Mouse (Mus musculus): ENCODE data around the gene Serinc4. TPM values are rescaled to one million over a fixed set of nuclear protein-coding genes. Genes with fewer than 3 reads are reported as not detected.

Serinc4 gene
- total RNA-seq, 2 experiments from 2014 or later, result 0.17 TPM; not detected in 1

DNA sequence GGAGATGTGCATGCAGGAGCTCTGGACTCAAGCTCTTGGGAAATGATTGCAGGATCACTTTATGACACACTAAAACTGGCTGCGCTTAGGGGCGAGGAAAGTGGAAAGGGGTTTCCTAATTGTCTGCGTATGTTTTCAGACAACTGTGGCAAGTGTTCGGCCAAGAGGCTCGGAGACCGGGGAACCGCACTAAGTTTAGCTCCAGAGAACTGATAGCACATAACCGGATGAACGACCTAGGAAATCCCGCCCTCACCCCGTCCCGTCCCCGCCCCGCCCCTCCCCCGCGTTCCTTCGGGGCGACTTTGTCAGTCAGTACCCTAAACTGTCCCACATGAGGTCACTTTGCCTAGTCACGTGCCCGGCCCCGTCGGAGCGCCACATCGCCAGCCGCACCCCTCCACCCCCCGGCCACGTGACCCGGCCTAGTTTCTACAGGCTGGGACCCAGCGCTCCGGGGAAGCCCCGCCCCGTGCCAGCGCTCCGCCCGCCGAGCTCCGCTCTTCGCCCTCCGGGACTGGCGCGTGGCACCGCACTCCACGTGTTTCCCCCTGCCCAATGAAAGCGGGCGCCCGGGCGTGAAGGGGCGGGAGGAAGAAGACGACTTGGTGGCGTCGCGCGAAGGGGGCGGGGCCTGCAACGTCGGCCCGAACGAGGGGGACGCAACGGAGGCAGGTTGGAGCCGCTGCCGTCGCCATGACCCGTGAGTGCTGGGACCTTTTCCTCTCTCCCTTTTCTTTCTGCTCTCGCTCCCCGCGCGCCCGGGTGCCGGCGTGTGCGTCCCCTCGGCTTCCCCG is 7.6 kb downstream of the Serinc4 start, which contains the start of gene Serf2:
Gene Serf2 (plus strand): TSS at position 457 of the 797 bp plus-strand sequence.
- peak; percentile 100 for DNase-seq
- intact Hi-C loops (cut with DNase I), result loop anchor here (1.0 to 5.0 kb wide), 2 partner anchors 25 to 37 kb away; partner anchors contain the start of genes Catsper2, Mfap1b and Pdia3

DNA sequence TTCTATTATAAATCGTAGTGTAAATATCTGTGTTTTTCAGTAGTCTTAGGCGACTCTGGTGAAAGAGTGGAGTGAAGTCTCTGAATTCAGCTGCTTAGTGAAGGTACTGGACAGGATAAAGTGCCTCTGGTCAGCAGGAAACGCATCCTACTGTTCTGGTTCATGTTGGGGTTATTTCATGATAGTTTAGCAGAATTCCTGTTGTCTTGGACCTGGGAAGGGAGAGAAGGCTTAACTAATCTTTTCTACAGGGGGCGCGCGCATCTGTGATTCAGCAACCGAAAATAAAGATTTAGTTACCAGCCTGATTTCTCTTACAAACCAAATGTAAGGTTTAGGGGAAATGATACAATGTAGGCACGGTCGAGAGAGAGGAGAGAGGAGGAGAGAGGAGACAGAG is 8.4 kb downstream of the Serinc4 start:
- DNase-seq, result peak; percentile 37 to 56
- intact Hi-C loops (cut with DNase I), result loop anchor here (1.0 to 5.0 kb wide), 2 partner anchors 26 to 36 kb away; partner anchors contain the start of genes Catsper2, Mfap1b and Pdia3

DNA sequence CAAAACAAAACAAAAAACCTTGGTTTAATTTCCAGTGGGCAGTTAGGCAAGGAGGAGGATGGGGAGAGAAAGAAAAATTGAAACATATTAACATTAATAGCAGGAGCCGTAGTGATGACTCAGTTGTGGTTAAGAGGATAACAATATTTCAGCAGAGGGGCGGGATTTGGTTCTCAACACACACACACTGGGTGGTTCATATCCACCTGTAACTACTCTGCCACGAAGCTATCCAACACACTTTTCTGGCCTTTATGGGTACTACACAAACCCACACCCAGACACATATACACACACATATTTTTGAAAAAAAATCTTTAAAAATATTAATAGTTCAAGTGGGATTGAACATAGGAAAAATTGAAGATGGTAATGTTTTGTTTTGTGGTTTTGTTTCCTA is 9.6 kb downstream of the Serinc4 start:
- intact Hi-C loops (cut with DNase I), result loop anchor here (5.0 kb wide), 1 partner anchor 35 kb away; the partner anchor contains the start of genes Catsper2 and Pdia3
- no peak for DNase-seq

DNA sequence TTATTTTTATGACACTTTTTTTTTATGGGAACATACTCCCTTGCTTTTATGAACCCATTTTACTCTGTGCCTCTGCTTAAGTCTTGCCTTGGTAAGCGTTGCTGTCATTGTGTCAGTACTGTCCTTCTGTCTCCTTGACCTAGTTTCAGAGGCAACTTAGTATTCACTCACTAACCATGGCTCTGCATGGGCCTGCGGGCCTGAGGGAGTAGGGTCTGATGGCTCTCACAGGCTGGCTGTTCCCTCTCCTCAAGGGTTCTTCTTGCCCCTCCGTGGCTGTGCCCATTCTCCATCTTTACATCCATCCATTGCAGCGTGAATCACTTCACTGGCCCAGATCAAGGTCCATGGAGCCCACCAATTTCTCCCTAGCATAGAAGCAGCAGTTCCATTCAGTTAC is 10.1 kb downstream of the Serinc4 start:
- no peak for DNase-seq
- intact Hi-C loops (cut with DNase I), result loop anchor here (5.0 kb wide), 1 partner anchor 34 kb away; the partner anchor contains the start of genes Catsper2 and Pdia3

DNA sequence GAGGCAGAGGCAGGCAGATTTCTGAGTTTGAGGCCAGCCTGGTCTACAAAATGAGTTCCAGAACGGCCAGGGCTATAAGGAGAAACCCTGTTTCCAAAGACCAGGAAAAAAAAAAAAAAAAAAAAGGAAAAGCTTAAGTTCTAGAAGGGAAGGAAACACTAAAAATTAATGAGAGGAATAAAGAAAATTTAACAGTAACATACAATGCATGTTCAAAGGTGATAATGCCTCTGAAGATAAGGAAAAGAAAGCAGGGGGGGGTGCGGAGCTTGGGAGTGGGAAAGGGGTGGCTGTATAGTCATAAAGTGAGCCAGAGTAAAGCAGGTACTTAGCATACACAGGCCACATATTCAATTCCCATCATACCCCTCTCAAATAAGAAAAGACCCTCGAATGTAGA is 11.5 kb downstream of the Serinc4 start:
- intact Hi-C loops (cut with DNase I), result loop anchor here (5.0 kb wide), 1 partner anchor 33 kb away; the partner anchor contains the start of genes Catsper2 and Pdia3
- DNase-seq, result no peak

DNA sequence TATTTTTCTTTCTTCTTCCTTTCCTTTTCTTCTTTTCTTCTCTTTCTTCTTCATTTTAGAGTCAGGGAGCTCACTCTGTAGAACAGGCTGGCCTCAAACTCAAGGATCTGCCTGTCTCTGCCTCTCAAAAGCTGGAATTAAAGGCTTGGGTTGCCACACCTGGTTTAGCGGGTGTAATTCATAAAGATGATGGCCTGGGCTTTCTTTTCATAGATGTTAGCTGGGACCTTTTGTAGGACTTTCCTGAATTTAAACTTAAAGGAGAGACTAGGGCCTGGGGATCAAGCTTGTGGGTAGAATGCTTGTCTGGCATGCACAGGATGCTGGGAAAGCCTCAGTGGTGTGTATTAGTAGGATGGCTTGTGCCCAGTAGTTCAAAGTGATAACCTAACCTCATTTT is 12.4 kb downstream of the Serinc4 start, which contains the start of gene Ell3:
Gene Ell3 (minus strand): TSS at position 101 of the 400 bp plus-strand sequence.
- intact Hi-C loops (cut with DNase I), result no loop called here
- DNase-seq, result no peak

DNA sequence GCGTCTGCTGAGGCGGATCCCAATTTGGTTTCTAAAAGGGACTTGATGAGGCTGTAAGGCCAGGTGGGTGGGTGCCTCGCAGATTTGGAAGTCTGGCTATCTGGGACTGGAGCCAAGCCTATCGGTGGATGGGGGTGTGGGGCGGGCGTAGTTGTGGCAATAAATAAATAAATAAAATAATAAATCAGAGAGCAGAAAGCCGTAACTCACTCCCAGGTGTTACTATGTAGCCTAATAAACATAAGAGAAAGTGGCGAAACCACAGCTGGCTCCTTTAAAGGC is 13.6 kb downstream of the Serinc4 start:
- no peak for DNase-seq
- intact Hi-C loops (cut with DNase I), result no loop called here

DNA sequence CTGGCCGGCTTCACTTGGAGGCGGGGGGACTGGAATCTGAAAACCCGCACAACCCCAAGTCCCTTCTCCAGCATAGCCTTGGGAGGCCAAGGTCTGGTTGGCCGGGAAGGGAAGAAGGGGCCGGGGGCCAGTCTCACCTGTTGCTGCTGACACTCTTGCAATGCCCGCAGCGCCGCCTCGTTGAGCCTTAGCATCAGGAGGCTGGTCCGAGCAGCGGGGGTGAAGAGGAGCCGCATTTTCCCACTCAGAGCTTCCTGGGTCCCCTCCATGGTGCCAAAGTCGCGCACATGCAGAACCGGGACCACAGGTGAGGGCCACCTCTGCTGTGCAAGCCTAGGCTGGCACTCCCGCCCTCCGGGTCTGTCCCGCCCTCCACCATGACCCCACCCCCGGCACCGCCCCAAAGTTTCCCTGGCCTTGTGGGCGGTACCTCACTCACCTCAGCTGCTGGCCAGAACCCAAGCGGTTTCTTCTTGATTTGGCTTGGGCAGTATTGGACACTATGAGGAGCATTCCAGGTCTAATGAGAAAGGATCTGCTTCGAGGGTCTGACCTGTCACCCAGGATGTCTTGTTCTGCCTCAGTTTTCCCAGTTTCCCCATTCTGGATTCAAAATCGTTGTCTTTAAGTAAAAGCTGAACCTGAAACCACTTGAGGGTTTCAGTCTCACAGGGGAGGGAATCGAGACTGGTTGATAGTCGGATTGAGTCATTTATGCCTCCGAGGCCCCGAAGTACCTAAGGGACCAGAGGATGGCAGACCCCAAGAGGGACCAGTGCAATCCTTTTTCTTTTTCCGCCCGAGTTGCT is 14.1 kb downstream of the Serinc4 start:
- DNase-seq, result peak; percentile 69 to 72
- intact Hi-C loops (cut with DNase I), result no loop called here

DNA sequence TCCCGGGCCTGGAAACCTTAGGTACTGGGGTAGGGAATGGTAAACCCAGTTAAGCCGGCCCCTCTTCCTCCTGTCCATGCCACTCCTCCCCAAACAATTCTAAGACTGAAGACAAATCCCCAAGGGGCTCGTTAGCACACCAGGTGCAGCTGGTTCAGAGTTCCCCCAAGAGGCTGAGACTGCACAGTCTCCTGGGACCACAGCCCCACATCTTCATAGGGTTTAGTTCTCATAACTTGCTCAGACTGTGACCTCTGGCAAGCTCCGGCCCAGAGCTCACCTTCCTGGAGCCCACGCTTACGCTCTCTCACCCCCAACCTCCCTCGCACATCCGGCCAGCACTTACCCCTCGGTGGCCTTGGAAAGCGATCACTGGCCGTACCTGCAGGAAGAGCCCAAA is 14.8 kb downstream of the Serinc4 start:
- no peak for DNase-seq
- intact Hi-C loops (cut with DNase I), result no loop called here

DNA sequence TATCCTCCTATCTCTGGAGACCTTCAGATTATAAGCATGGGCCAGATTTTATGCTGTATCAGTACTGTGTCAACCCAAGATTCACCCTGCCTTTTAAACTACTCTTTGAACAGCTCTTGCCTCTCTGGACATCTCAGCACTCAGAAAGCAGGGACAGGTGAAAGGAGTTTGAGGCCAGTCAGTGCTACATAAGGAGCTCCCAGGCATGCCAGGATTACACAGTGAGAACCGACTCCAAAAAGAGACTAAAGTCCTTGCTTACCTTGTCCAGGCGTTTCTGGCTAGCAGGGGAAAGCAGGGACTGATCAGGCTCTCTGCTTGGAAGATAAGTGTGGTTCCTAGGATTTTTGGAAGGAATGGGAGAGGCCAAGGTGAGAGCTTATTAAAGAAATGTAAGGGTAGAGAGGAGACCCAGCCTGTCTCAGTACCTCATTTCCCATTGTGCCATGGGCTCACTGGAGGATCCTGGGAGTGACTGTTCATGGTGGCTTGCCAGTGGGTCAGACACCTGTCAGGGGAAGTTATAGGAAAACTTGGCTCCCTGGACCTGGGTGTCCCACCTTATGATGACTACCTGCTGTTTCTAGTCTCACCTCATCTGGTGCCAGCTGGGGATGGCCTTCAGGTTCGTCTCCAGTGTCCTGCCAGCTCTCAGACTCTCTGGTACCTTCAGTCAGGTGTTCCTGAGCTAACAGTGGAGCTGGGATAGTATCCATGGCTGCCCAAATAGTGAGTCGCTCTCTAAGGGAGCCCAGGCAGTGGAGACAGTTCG is 15.6 kb downstream of the Serinc4 start:
- intact Hi-C loops (cut with DNase I), result no loop called here
- DNase-seq, result no peak

DNA sequence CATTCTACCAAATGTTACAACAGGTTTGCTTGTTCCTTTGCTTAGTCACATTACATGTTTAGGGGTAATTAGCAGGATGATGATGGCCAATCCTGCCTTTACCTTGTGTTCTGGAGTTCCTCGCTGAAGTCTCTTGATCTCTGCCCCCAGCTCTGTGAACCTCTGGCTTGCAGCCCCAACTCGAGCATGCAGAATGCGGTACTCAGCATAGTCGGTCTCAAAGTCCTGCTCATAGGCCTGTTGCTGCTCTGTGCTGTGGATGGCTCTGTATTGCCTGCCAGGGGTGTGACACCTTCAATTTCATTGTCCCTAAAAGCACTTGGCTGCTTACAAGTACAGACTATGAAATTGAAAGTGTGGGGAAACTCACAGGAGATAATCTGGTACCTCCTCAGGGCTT is 16.8 kb downstream of the Serinc4 start:
- no peak for DNase-seq
- intact Hi-C loops (cut with DNase I), result no loop called here

DNA sequence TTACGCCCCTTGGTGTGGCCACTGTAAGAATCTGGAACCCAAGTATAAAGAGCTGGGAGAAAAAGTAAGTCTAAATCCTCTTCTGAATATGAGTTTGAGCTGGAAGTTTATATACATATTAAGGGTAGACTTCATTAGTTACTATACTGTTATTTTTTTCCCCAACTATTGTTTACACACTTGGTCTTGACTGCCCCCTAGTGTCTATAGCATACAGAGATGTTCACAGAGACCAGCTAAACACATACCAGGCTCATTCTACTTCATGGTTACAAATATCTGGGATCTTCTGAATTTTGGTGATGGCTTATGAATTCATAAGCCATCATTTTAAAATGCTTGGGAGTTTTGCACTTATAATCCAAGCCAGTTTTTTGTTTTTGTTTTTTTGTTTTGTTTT is 21.7 kb downstream of the Serinc4 start:
- DNase-seq, result no peak
- intact Hi-C loops (cut with DNase I), result loop anchor here (2.0 kb wide), 1 partner anchor 26 kb away; no protein-coding TSS in a partner anchor

DNA sequence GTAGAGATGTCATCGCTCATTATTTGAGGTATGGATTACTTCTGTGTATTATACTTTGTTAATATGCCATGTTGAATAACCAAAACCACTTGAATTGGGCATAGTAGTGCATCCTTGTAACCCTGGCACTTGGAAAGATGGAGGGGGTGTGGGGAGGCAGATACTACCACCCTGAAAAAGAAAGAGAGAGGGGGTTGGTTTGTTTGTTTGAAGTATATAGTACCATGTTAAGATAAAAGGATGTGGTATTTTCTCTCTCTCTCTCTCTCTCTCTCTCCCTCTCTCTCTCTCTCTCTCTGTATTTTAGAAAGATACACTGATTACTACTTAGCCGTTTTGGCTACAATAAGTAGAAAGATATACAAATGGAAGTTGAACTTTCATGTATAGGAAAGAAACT is 30.7 kb downstream of the Serinc4 start:
- DNase-seq, result no peak
- intact Hi-C loops (cut with DNase I), result no loop called here

DNA sequence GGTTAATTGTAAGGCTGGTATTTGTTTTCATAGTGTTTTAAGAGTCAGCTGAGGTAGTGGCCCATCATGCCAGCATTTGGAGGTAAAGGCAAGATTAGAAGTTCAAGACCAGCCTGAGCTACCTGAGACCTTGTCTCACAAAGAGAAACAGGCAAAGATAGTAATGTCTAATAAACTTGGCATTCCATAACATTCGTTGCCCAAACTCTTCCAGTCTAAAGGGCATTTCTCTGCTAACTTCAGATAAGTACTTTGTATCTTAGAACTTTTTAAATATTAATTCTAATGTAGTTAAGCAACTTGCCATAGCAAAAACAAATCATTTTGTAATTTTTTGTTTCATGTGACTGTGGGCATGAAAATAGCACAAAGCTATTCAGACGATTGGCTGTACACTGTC is 33.4 kb downstream of the Serinc4 start:
- intact Hi-C loops (cut with DNase I), result no loop called here
- DNase-seq, result no peak

DNA sequence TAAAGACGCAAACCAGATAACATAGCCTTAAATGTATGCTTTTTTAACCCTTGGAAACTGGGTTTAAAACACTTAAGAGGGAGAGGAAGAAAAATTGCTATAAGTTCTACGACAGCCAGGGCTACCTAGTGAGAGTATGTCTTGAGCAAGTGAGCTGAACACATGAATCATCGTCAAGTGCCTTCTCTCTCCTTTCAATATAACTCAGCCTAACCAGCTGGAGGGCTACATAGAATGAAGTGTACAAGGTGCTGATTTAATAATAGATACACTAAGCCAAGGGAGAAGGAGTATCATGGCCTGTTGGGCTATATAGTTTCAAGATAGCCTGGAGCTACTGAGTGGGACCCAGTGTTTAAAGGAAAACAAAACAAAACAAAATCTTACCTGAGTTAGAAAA is 38.1 kb downstream of the Serinc4 start:
- intact Hi-C loops (cut with DNase I), result loop anchor here (10.0 kb wide), 1 partner anchor 1324 kb away; no protein-coding TSS in a partner anchor
- no peak for DNase-seq

DNA sequence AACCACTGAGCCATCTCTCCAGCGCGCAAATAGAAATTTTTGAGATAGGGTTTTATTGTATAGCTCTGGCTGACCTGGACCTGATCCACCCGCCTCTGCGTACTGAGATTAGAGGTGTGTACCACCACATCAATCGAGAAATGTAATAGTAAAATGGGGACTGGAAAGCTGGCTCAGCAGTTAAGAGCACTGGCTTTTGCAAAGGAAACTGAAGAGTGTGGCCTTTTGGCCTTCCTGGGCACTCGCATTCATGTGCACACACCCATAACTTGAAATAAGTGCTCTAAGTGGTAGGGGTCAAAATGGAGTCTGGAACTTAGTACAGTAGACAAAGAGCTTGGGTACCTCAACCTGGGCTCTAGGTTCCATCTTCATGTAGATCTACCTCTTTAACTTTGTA is 40.2 kb downstream of the Serinc4 start:
- DNase-seq, result no peak
- intact Hi-C loops (cut with DNase I), result loop anchor here (10.0 kb wide), 1 partner anchor 1322 kb away; no protein-coding TSS in a partner anchor

DNA sequence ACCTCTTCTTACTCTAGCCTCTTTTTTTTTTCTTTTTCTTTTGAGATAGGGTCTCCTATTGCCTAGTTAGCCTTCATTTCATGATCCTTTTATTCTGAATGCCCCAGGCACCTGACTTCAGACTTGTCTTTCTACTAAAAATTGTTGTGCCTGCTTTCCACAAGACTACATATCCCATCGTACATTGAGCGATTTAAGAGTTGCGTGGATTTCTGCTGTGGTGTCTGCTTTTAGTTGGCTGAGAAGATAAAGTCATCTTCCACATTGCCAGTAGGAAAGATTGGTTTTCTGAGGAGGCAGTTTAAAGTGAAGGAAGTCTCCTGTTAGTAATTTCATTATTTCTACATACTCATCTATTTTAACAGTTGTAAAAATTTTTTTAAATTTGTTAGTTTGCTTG is 41.0 kb downstream of the Serinc4 start:
- DNase-seq, result no peak

DNA sequence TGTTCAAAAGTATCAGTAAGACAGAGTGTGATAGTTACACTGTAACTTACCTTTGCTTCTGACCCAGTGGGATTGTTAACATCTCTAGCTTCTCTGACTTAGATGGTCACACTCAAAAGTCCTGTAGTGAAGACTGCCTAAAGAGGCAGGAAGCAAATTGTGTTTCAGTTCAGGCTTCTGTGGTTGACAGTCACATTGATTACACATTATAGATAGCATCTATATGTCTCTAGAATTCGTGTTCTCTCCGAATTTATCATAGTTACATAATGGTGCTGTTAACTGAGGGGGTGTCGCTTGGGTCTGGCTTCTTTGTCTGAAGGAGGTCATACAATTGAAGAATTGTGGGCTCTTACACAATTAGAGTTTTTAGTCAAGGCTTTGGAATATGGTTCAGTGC is 41.5 kb downstream of the Serinc4 start:
- intact Hi-C loops (cut with DNase I), result loop anchor here (10.0 kb wide), 1 partner anchor 1320 kb away; no protein-coding TSS in a partner anchor
- no peak for DNase-seq

More for the DNA sequence above, 41.0 kb downstream of the Serinc4 start:
- intact Hi-C loops (cut with DNase I), result loop anchor here (10.0 kb wide), 1 partner anchor 1321 kb away; no protein-coding TSS in a partner anchor

DNA sequence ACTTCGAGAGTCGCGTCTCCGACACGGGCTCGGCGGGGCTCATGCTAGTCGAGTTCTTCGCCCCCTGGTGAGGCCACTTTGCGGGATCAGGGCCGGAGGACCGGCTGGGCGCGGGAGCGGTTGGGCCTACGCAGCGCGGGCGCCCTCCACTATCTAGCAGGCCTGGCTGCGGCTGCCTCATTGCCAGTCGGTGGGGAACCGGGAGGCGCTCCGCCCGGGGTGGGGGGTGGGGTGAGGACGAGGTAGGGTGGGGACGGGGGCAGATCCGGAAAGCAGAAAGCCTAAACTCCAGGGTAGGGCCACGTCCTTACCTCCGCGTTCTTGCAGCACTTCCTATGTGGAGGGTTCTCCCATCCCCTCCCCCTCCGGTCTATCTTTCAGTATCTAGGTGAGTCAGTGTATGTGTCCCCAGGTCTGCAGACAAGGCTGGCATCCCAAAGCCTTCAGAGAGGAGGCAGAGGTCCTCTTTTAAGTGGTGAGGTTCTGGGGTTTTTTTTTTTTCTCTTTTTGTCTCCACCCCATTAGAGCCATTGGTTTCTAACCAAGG is 42.4 kb downstream of the Serinc4 start:
- no peak for DNase-seq
- intact Hi-C loops (cut with DNase I), result loop anchor here (5.0 to 10.0 kb wide), 2 partner anchors 33 to 1319 kb away; partner anchors contain the start of gene Serf2
